Mouse (Mus musculus) bone marrow macrophage, adult 2 months (primary cell): ENCODE data around the gene Tmem262.

Source experiments
- CTCF ChIP-seq: IDR thresholded peaks from 2 replicates; pipeline ENCODE4 v1.5.1; 2012; ENCODE audit warnings: low read depth, mild to moderate bottlenecking, low read length, moderate library complexity
- POLR2A ChIP-seq: IDR thresholded peaks from 2 replicates; pipeline ENCODE4 v1.6.1; 2012; ENCODE audit warnings: mild to moderate bottlenecking, low read depth, low read length, borderline replicate concordance

DNA sequence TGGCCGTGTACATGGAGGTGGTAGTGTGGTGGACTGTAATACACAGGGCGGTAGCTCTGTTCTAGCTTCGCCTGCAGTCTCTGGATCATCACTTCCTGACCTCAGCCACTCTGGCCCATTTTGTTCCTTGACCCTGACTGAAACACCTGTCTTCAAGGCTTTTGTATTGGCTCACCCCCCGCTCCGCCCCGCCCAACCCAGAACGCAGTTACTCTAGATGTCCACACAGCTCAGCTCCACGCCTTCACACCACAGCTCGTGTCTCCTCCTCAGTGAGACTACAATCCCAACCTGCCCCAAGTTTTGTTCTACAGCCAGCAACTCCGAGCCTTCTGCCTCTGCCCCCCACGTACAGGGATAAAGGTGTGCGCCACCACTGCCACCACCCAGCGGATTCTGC is 9.0 kb downstream of the Tmem262 start:
- no peak for TF ChIP-seq POLR2A
- TF ChIP-seq CTCF, result no peak
